Mouse (Mus musculus) small intestine, adult 2 months (tissue): ENCODE data around the gene Cox6a2.

ENCODE experiments used
- CTCF ChIP-seq: fragments of 200-500 bp; IDR thresholded peaks from 2 replicates; pipeline ENCODE4 v1.5.1; 2012; ENCODE audit warnings: low read depth, mild to moderate bottlenecking, control low read depth, inconsistent platforms, low read length, moderate library complexity, mixed read lengths; ENCODE audit not compliant: insufficient replicate concordance, insufficient read length; ENCODE audit errors: extremely low read depth
- POLR2A ChIP-seq: fragments of 200-500 bp; IDR thresholded peaks from 2 replicates; pipeline ENCODE4 v1.6.1; 2012; ENCODE audit warnings: low read depth, mild to moderate bottlenecking, control low read depth, inconsistent platforms, low read length, moderate library complexity

DNA sequence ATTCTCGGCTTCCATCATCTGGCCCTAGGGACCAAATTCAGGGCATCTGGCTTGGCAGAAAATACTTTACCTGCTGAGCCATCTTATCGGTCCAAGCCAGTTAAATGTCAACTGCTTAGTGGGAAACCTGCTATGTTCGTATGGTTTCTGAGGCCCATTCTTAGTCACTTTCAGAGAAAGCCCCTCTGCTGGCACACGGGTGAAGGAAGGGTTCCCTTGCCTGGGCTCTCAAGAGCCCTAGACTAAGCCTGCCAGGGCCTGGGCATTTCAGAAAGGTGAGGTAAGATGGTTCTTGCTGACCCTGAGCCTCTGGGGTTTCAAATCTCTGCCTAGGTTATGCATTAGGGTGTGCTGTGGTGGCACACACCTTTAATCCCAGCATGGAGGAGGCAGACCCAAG is 39.4 kb upstream of the Cox6a2 start:
- TF ChIP-seq CTCF (no peak), POLR2A (no peak)
